Mouse (Mus musculus): ENCODE data around the gene Gm48552.

Gene Gm48552

GRCm38 (mm10) chr10:81433541-81434289 is 44.9 kb downstream of the Gm48552 start:
- DNase-seq, result peak; percentile 98

- peak; percentile 95 for DNase-seq
Measured at GRCm38 (mm10) chr10:81434361-81435263, 45.8 kb downstream of the Gm48552 start.

GRCm38 (mm10) chr10:81435436-81435835 is 46.6 kb downstream of the Gm48552 start:
- peak; percentile 98 for DNase-seq

All from heart, adult 11 months (tissue).